In the genomic region with DNA sequence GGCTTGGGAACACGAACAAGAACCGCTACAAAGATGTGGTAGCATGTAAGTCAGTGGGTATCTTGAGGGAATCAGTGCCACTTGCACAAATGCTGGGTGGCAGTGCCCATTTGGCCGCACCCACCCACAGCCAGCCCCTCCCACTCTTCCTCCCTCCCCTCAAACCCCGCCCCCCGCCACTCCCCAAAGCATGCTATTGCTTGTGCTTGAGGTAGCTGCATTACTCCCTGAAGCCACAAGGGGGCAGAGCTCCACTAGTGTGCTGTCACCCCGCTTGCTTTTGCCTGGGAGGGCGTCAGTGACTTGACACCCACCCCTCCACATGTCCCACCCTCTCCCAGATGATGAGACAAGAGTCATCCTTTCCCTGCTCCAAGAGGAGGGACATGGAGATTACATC, we compare ENCODE assay signal across 9 mouse cellular contexts. TPM values are rescaled to one million over a fixed set of nuclear protein-coding genes. Genes with fewer than 3 reads are reported as not detected.
A peak's percentile ranks its signal among the peaks of the same experiment; 100 is the strongest.
DNase-seq lines count a peak whose midpoint lies in the region; ATAC-seq and TF ChIP-seq lines count a peak whose summit lies in the region.
"Had no signal": no experiment of that assay in that cellular context is flagged by ENCODE, and none has a peak within 500 bp of the region (broad histone marks: within the 10 kb centered on the region; RNA-seq: fewer than 3 reads in every experiment).

No protein-coding gene starts in this region.

- TF ChIP-seq POLR2A in embryonic fibroblast, embryonic 13.5 days (IDR thresholded peaks at IDR 0.05; ENCODE audit: low read depth, low read length) = no peak
- TF ChIP-seq POLR2A in small intestine, adult 2 months (IDR thresholded peaks at IDR 0.05; ENCODE audit: low read depth, low read length) = no peak

- WGBS in forebrain, embryonic 11.5 days = 17% methylated on average over 7 of the region's 7 CpGs
- WGBS in forebrain, embryonic 15.5 days = 16% methylated on average over 7 of the region's 7 CpGs
- 43% methylated on average over 7 of the region's 7 CpGs for WGBS in small intestine, adult 2 months

- no peak overlapping the region for H3K27ac ChIP-seq in forebrain, embryonic 11.5 days (ENCODE audit: low read depth, low read length)
- H3K27ac ChIP-seq in forebrain, embryonic 15.5 days (replicated peaks) = no peak overlapping the region
- H3K27ac ChIP-seq in embryonic fibroblast, embryonic 13.5 days (ENCODE audit: insufficient read depth, low read length) = no peak overlapping the region
- H3K27ac ChIP-seq in small intestine, adult 2 months (ENCODE audit: insufficient read depth, low read depth, low read length) = no peak overlapping the region

- TF ChIP-seq CTCF in embryonic fibroblast, embryonic 13.5 days (IDR thresholded peaks at IDR 0.05; ENCODE audit: borderline replicate concordance, insufficient read depth, low read length) = peak; percentile 64; the same call in 1 of the 2 replicates
- peak; percentile 84; the same call in 1 of the 2 replicates for TF ChIP-seq CTCF in small intestine, adult 2 months (IDR thresholded peaks at IDR 0.05; ENCODE audit: extremely low read depth, insufficient read length, insufficient replicate concordance, low read depth, low read length)

- H3K4me2 ChIP-seq in forebrain, embryonic 11.5 days (ENCODE audit: low read depth, low read length, severe bottlenecking) = no peak overlapping the region
- H3K4me2 ChIP-seq in forebrain, embryonic 15.5 days (replicated peaks) = no peak overlapping the region

- peaks cover 22% of the 10 kb centered on the region; the same call in 1 of the 2 replicates for H3K27me3 ChIP-seq in forebrain, embryonic 11.5 days (ENCODE audit: control insufficient read depth, insufficient read depth, low read length)
- H3K27me3 ChIP-seq in forebrain, embryonic 15.5 days = peaks cover 26% of the 10 kb centered on the region
- no peaks in the 10 kb centered on the region for H3K27me3 ChIP-seq in small intestine, adult 2 months (ENCODE audit: control insufficient read depth, insufficient read depth, low read length)

- no peaks in the 10 kb centered on the region for H3K36me3 ChIP-seq in forebrain, embryonic 11.5 days (ENCODE audit: control insufficient read depth, insufficient read depth, low read length)
- H3K36me3 ChIP-seq in forebrain, embryonic 15.5 days = no peaks in the 10 kb centered on the region
- no peaks in the 10 kb centered on the region for H3K36me3 ChIP-seq in small intestine, adult 2 months (ENCODE audit: control insufficient read depth, insufficient read depth, low read length)

- peak; percentile 77 for DNase-seq in forebrain, embryonic 11.5 days (ENCODE audit: low spot score)
- DNase-seq in 416B (ENCODE audit: low read depth) = peak; percentile 85
- DNase-seq in adrenal gland, postnatal 36 days = peak; percentile 68 to 82
- DNase-seq in kidney, postnatal 10 days = peak; percentile 81
- DNase-seq in lung, postnatal 14 days = peak; percentile 72

- peaks cover 3% of the 10 kb centered on the region; the same call in 1 of the 2 replicates for H3K4me1 ChIP-seq in forebrain, embryonic 11.5 days (replicated peaks; ENCODE audit: control insufficient read depth, insufficient read depth, low read length)
- H3K4me1 ChIP-seq in forebrain, embryonic 15.5 days = peaks cover 11% of the 10 kb centered on the region
- H3K4me1 ChIP-seq in embryonic fibroblast, embryonic 13.5 days (ENCODE audit: control insufficient read depth, insufficient read depth, low read length) = peaks cover 3% of the 10 kb centered on the region; the same call in 1 of the 2 replicates
- H3K4me1 ChIP-seq in small intestine, adult 2 months (ENCODE audit: control insufficient read depth, insufficient read depth, insufficient read length, low read length) = no peaks in the 10 kb centered on the region; the same call in 1 of the 2 replicates

- no peak overlapping the region for H3K9ac ChIP-seq in forebrain, embryonic 11.5 days (ENCODE audit: low read length)
- no peak overlapping the region for H3K9ac ChIP-seq in forebrain, embryonic 15.5 days (replicated peaks)

- ATAC-seq in forebrain, embryonic 11.5 days (replicated peaks; ENCODE audit: low FRiP score) = no peak
- ATAC-seq in forebrain, embryonic 15.5 days (replicated peaks) = no peak

- no peak overlapping the region for H3K4me3 ChIP-seq in forebrain, embryonic 11.5 days (ENCODE audit: low read depth, low read length)
- no peak overlapping the region for H3K4me3 ChIP-seq in forebrain, embryonic 15.5 days
- no peak overlapping the region for H3K4me3 ChIP-seq in embryonic fibroblast, embryonic 13.5 days (ENCODE audit: insufficient read depth, low read length)
- H3K4me3 ChIP-seq in small intestine, adult 2 months (ENCODE audit: low read depth, low read length) = no peak overlapping the region

- no peaks in the 10 kb centered on the region for H3K9me3 ChIP-seq in forebrain, embryonic 11.5 days (ENCODE audit: control insufficient read depth, low read length)
- H3K9me3 ChIP-seq in forebrain, embryonic 15.5 days = no peaks in the 10 kb centered on the region

RNA-seq across cellular contexts. Expression of gene Ptpn18, which starts 3.2 kb away (rescaled TPM):
- polyA plus RNA-seq in forebrain, embryonic 11.5 days (2014; fragmentation: Nextera tagmentation; extraction: Ambion mirVana) = 4.6 and 7.0 TPM in 2 replicates
- polyA plus RNA-seq in forebrain, embryonic 15.5 days (2015; fragmentation: Nextera tagmentation; extraction: Ambion mirVana) = 3.9 and 8.0 TPM in 2 replicates
- total RNA-seq in adrenal gland, postnatal 36 days (2021) = 1 to 10 TPM; 3.4 to 5.9 TPM
- polyA plus RNA-seq in embryonic fibroblast, embryonic 13.5 days (2011; ENCODE audit: insufficient read length, low read depth, missing spikeins) = 0.39 TPM in 1 of 2 replicates, not detected in the other
- 242 and 351 TPM in 2 replicates for polyA plus RNA-seq in small intestine, adult 2 months (2012; rRNA removed)

RNA-seq across cellular contexts. Expression of gene Imp4, which starts 23.1 kb away (rescaled TPM):
- 87.0 and 92.6 TPM in 2 replicates for polyA plus RNA-seq in forebrain, embryonic 11.5 days (2014; fragmentation: Nextera tagmentation; extraction: Ambion mirVana)
- 62.1 and 66.7 TPM in 2 replicates for polyA plus RNA-seq in forebrain, embryonic 15.5 days (2015; fragmentation: Nextera tagmentation; extraction: Ambion mirVana)
- total RNA-seq in adrenal gland, postnatal 36 days (2021) = 10 to 100 TPM; 62.0 to 76.0 TPM
- polyA plus RNA-seq in embryonic fibroblast, embryonic 13.5 days (2011; ENCODE audit: insufficient read length, low read depth, missing spikeins) = 36.2 and 41.1 TPM in 2 replicates
- polyA plus RNA-seq in small intestine, adult 2 months (2012; rRNA removed) = 19.3 and 45.4 TPM in 2 replicates

RNA-seq across cellular contexts. Expression of gene Ccdc115, which starts 23.3 kb away (rescaled TPM):
- polyA plus RNA-seq in forebrain, embryonic 11.5 days (2014; fragmentation: Nextera tagmentation; extraction: Ambion mirVana) = 68.9 and 71.6 TPM in 2 replicates
- polyA plus RNA-seq in forebrain, embryonic 15.5 days (2015; fragmentation: Nextera tagmentation; extraction: Ambion mirVana) = 69.2 and 70.9 TPM in 2 replicates
- 10 to 100 TPM; 16.8 to 17.4 TPM for total RNA-seq in adrenal gland, postnatal 36 days (2021)
- polyA plus RNA-seq in embryonic fibroblast, embryonic 13.5 days (2011; ENCODE audit: insufficient read length, low read depth, missing spikeins) = 15.2 and 18.1 TPM in 2 replicates
- polyA plus RNA-seq in small intestine, adult 2 months (2012; rRNA removed) = 12.5 and 12.6 TPM in 2 replicates

RNA-seq across cellular contexts. Expression of gene Prss39, which starts 35.4 kb away (rescaled TPM):
- polyA plus RNA-seq in forebrain, embryonic 11.5 days (2014; fragmentation: Nextera tagmentation; extraction: Ambion mirVana) = not detected in 2 replicates
- not detected in 2 replicates for polyA plus RNA-seq in forebrain, embryonic 15.5 days (2015; fragmentation: Nextera tagmentation; extraction: Ambion mirVana)
- not detected for total RNA-seq in adrenal gland, postnatal 36 days (2021)
- not detected in 2 replicates for polyA plus RNA-seq in embryonic fibroblast, embryonic 13.5 days (2011; ENCODE audit: insufficient read length, low read depth, missing spikeins)
- polyA plus RNA-seq in small intestine, adult 2 months (2012; rRNA removed) = not detected in 2 replicates
- total RNA-seq: layer of hippocampus, adult 8-10 months had no signal

Comparison
In these comparisons a context has a peak if more than half of its experiments do, and no peak if none do; other contexts are left out.
1. RNA of gene Ptpn18, which starts 3.2 kb away (polyA plus RNA-seq): 242 to 351 TPM in small intestine, adult 2 months; 4.6 to 7.0 TPM in forebrain, embryonic 11.5 days, 3.9 to 8.0 TPM in forebrain, embryonic 15.5 days and 0.39 TPM in embryonic fibroblast, embryonic 13.5 days; every median in the first group is over 10 times any median in the second.
2. Peak in every context shown above with its lines, with median percentiles within 50 percentile points of each other: DNase-seq.